Comparison of ENCODE assay signal across 17 mouse cellular contexts in genomic region chr5:111268852-111269251, GRCm38 (mm10).
DNase-seq lines count a peak whose midpoint lies in the region; ATAC-seq lines count a peak whose summit lies in the region.
"Had no signal": no experiment of that assay in that cellular context is flagged by ENCODE, and none has a peak within 500 bp of the region (broad histone marks: within the 10 kb centered on the region; RNA-seq: fewer than 3 reads in every experiment).

No protein-coding gene starts in this region.

- H3K27me3 ChIP-seq in midbrain, embryonic 13.5 days = no peaks in the 10 kb centered on the region; the same call in 1 of the 2 replicates
- peaks cover 16% of the 10 kb centered on the region; the same call in 1 of the 2 replicates for H3K27me3 ChIP-seq in midbrain, embryonic 10.5 days (ENCODE audit: low read depth, poor library complexity, severe bottlenecking)
- no peaks in the 10 kb centered on the region for H3K27me3 ChIP-seq in forebrain, embryonic 14.5 days (replicated peaks; ENCODE audit: control insufficient read depth, insufficient read depth, low read length)
- H3K27me3 ChIP-seq: intestine, embryonic 15.5 days had no signal

- H3K4me3 ChIP-seq in midbrain, embryonic 13.5 days (replicated peaks) = no peak overlapping the region
- no peak overlapping the region for H3K4me3 ChIP-seq in midbrain, embryonic 10.5 days
- H3K4me3 ChIP-seq in brown adipose tissue, adult 24 weeks (ENCODE audit: insufficient read depth, low read depth, low read length) = no peak overlapping the region
- H3K4me3 ChIP-seq in forebrain, embryonic 14.5 days (ENCODE audit: low read depth, low read length) = no peak overlapping the region
- H3K4me3 ChIP-seq: embryonic facial prominence, embryonic 10.5 days; hindbrain, embryonic 10.5 days; intestine, embryonic 15.5 days had no signal

- 0 out of 2 replicates have a peak, but pooled peaks cover 4% of the 10 kb centered on the region for H3K9me3 ChIP-seq in midbrain, embryonic 13.5 days
- H3K9me3 ChIP-seq in midbrain, embryonic 10.5 days (replicated peaks) = peaks cover 9% of the 10 kb centered on the region
- peaks cover 5% of the 10 kb centered on the region; the same call in 1 of the 2 replicates for H3K9me3 ChIP-seq in forebrain, embryonic 14.5 days (replicated peaks; ENCODE audit: control insufficient read depth, low read length)
- H3K9me3 ChIP-seq: intestine, embryonic 15.5 days had no signal

- peaks cover 22% of the 10 kb centered on the region for H3K4me1 ChIP-seq in midbrain, embryonic 13.5 days (replicated peaks)
- peaks cover 38% of the 10 kb centered on the region for H3K4me1 ChIP-seq in midbrain, embryonic 10.5 days
- H3K4me1 ChIP-seq in brown adipose tissue, adult 24 weeks (ENCODE audit: control insufficient read depth, insufficient read depth, insufficient read length, low read length) = peaks cover 36% of the 10 kb centered on the region
- peaks cover 8% of the 10 kb centered on the region for H3K4me1 ChIP-seq in forebrain, embryonic 14.5 days (ENCODE audit: control insufficient read depth, insufficient read depth, low read length)

- no peak overlapping the region for H3K4me2 ChIP-seq in midbrain, embryonic 13.5 days (replicated peaks)
- H3K4me2 ChIP-seq in forebrain, embryonic 14.5 days (ENCODE audit: low read length) = no peak overlapping the region
- H3K4me2 ChIP-seq: hindbrain, embryonic 14.5 days; intestine, embryonic 15.5 days had no signal

- intact Hi-C loops in left cerebral cortex, postnatal 14 days (cut with DNase I) = no loop called here

- 0 out of 2 replicates have a peak overlapping the region, but pooled peaks have one; percentile 6 for H3K9ac ChIP-seq in midbrain, embryonic 13.5 days (replicated peaks)
- H3K9ac ChIP-seq in forebrain, embryonic 14.5 days (ENCODE audit: low read length) = no peak overlapping the region
- H3K9ac ChIP-seq: hindbrain, embryonic 14.5 days; intestine, embryonic 15.5 days had no signal

- H3K36me3 ChIP-seq in midbrain, embryonic 13.5 days = peaks cover 56% of the 10 kb centered on the region
- peaks cover 41% of the 10 kb centered on the region for H3K36me3 ChIP-seq in midbrain, embryonic 10.5 days
- H3K36me3 ChIP-seq in forebrain, embryonic 14.5 days (ENCODE audit: control insufficient read depth, insufficient read depth, low read length) = peaks cover 41% of the 10 kb centered on the region

- no peak for ATAC-seq in midbrain, embryonic 13.5 days
- ATAC-seq in forebrain, embryonic 14.5 days = no peak

- no peak overlapping the region for H3K27ac ChIP-seq in midbrain, embryonic 13.5 days
- no peak overlapping the region for H3K27ac ChIP-seq in midbrain, embryonic 10.5 days (replicated peaks)
- 0 out of 2 replicates have a peak overlapping the region, but pooled peaks have one; percentile 2 for H3K27ac ChIP-seq in brown adipose tissue, adult 24 weeks (replicated peaks; ENCODE audit: low read depth, low read length)
- peak overlapping the region; percentile 92 for H3K27ac ChIP-seq in forebrain, embryonic 14.5 days (ENCODE audit: low read depth, low read length)
- H3K27ac ChIP-seq: embryonic facial prominence, embryonic 10.5 days; hindbrain, embryonic 10.5 days; hindbrain, embryonic 14.5 days; intestine, embryonic 15.5 days had no signal

- WGBS in midbrain, embryonic 13.5 days = 17% methylated on average over 2 of the region's 2 CpGs
- 32% methylated on average over 2 of the region's 2 CpGs for WGBS in midbrain, embryonic 10.5 days
- 10% methylated on average over 2 of the region's 2 CpGs for WGBS in forebrain, embryonic 14.5 days

- DNase-seq in heart, adult 11 months = peak; percentile 94
- DNase-seq in heart, adult 9 months (ENCODE audit: low spot score in 2 of 2) = no peak
- DNase-seq in midbrain, embryonic 10.5 days (ENCODE audit: low spot score) = no peak
- no peak for DNase-seq in forebrain, embryonic 14.5 days (ENCODE audit: low spot score)
- no peak for DNase-seq in left cerebral cortex, postnatal 14 days (ENCODE audit: low spot score in 2 of 2)
- no peak for DNase-seq in urinary bladder, postnatal 25 days (ENCODE audit: low spot score)
- DNase-seq: adrenal gland, adult 2 months; adrenal gland, postnatal 25 days; cerebellum, adult 2 months; cerebellum, postnatal 10 days; heart, postnatal 14 days had no signal

Comparison
In these comparisons a context has a peak if more than half of its experiments do, and no peak if none do; other contexts are left out.
1. H3K27ac ChIP-seq: peak in brown adipose tissue, adult 24 weeks (single experiment) and forebrain, embryonic 14.5 days (single experiment); none in midbrain, embryonic 13.5 days (single experiment) and midbrain, embryonic 10.5 days (single experiment).